Mouse (Mus musculus) layer of hippocampus, adult 6 months (tissue): ENCODE results near the gene Gm4756. TPM values are rescaled to one million over a fixed set of nuclear protein-coding genes. Genes with fewer than 3 reads are reported as not detected.

Source experiments
- long read RNA-seq, 2 experiments: library from polyadenylated mRNA; unstranded; transcript quantifications; one replicate each; pipeline ENCODE4 v2.0.0; 2019 to 2020
- polyA plus RNA-seq: library from polyadenylated mRNA; unstranded; fragments of <200 nt; fragmentation: Nextera tagmentation; gene quantifications from 2 replicates; pipeline ENCODE4 v1.2.3, GENCODE M21; 2021

Gene Gm4756
- 0.16 and 0.21 TPM in 2 replicates for polyA plus RNA-seq
- long read RNA-seq, experiment 1: 0 reads
- long read RNA-seq, experiment 2: 0 reads

GRCm38 (mm10) chr12:72649611-72650330, at the start of gene Gm4756:
TSS of gene Gm4756 (minus strand) at chr12:72649661.

GRCm38 (mm10) chr12:72664735-72665337, 15.4 kb upstream of the Gm4756 start, which contains the start of gene Dhrs7:
TSS of gene Dhrs7 (minus strand) at chr12:72664909.

GRCm38 (mm10) chr12:72536021-72536597, 113.4 kb downstream of the Gm4756 start, which contains the start of gene Pcnx4:
TSS of gene Pcnx4 (plus strand) at chr12:72536383.

Other genes starting within 250 kb of the Gm4756 start
- 1,652 and 1,978 TPM in 2 replicates for gene Rtn1, start 240.6 kb downstream of the Gm4756 start, polyA plus RNA-seq
- gene Lrrc9, start 207.8 kb downstream of the Gm4756 start, polyA plus RNA-seq: 1.4 and 1.6 TPM in 2 replicates
- 11.2 and 13.8 TPM in 2 replicates for gene Pcnx4, start 113.3 kb downstream of the Gm4756 start, polyA plus RNA-seq
- gene Dhrs7, start 15.2 kb upstream of the Gm4756 start, polyA plus RNA-seq: 71.2 and 81.0 TPM in 2 replicates
- gene Ppm1a, start 107.8 kb upstream of the Gm4756 start, polyA plus RNA-seq: 23.5 and 24.0 TPM in 2 replicates